Mouse (Mus musculus): ENCODE data around the gene Clca3b. TPM values are rescaled to one million over a fixed set of nuclear protein-coding genes. Genes with fewer than 3 reads are reported as not detected.
"Not testable (repeated sequence)": the region's sequence is repeated elsewhere in the genome, so short reads cannot be mapped to it uniquely, and the experiment has no call there.

Clca3b gene
- total RNA-seq, 1 experiment: 0.85 TPM

- in situ Hi-C loops (cut with MboI; ENCODE audit: low sequenced_read_pairs in 2 of 2, unreplicated experiment in 2 of 2): loop anchor here in 1 of 2 experiments (10.0 to 25.0 kb wide), 2 partner anchors 204 to 317 kb away; no protein-coding TSS in a partner anchor
- no peak overlapping the region for H3K9ac ChIP-seq (ENCODE audit: insufficient read depth, low read depth, low read length, poor library complexity, severe bottlenecking)
- H3K4me3 ChIP-seq (ENCODE audit: insufficient read depth in 1 of 2, low read depth in 1 of 2, low read length in 2 of 2, poor library complexity in 1 of 2, severe bottlenecking in 1 of 2): no peak overlapping the region
- no peak for DNase-seq (ENCODE audit: low read depth, low spot score)
- no peaks in the 10 kb centered on the region; the same call in 1 of the 2 replicates for H3K36me3 ChIP-seq (ENCODE audit: control insufficient read depth, insufficient read depth, low read length, poor library complexity, severe bottlenecking)
- H3K27ac ChIP-seq (ENCODE audit: insufficient read depth, low read depth, low read length, poor library complexity, severe bottlenecking): no peak overlapping the region
- H3K4me1 ChIP-seq (ENCODE audit: control insufficient read depth in 2 of 2, insufficient read depth in 2 of 2, low read length in 2 of 2, poor library complexity in 1 of 2): no peaks in the 10 kb centered on the region
- TF ChIP-seq HCFC1 (IDR thresholded peaks at IDR 0.05; ENCODE audit: borderline replicate concordance, insufficient read depth, low read length) (no peak), CHD2 (IDR thresholded peaks at IDR 0.05; ENCODE audit: low read depth, low read length) (no peak), ZNF384 (IDR thresholded peaks at IDR 0.05; ENCODE audit: low read depth, low read length) (no peak), MAFK (IDR thresholded peaks at IDR 0.05; ENCODE audit: insufficient read depth, low read depth, low read length) (no peak), ZC3H11A (IDR thresholded peaks at IDR 0.05; ENCODE audit: borderline replicate concordance, low read depth, low read length) (no peak)
- no peaks in the 10 kb centered on the region for H3K9me3 ChIP-seq (ENCODE audit: control insufficient read depth, insufficient read depth, low read depth, low read length)
These were observed 28.5 kb downstream of the Clca3b start for GRCm38 (mm10) chr3:144820632-144821031.

- in situ Hi-C loops (cut with MboI; ENCODE audit: low sequenced_read_pairs in 2 of 2, unreplicated experiment in 2 of 2): loop anchor here in 1 of 2 experiments (25.0 kb wide), 1 partner anchor 318 kb away; no protein-coding TSS in a partner anchor
- H3K27ac ChIP-seq (ENCODE audit: insufficient read depth, low read depth, low read length, poor library complexity, severe bottlenecking); DNase-seq (ENCODE audit: low read depth, low spot score); H3K36me3 ChIP-seq (ENCODE audit: control insufficient read depth, insufficient read depth, low read length, poor library complexity, severe bottlenecking); H3K4me1 ChIP-seq (ENCODE audit: control insufficient read depth in 2 of 2, insufficient read depth in 2 of 2, low read length in 2 of 2, poor library complexity in 1 of 2); H3K4me3 ChIP-seq (ENCODE audit: insufficient read depth in 1 of 2, low read depth in 1 of 2, low read length in 2 of 2, poor library complexity in 1 of 2, severe bottlenecking in 1 of 2); H3K9ac ChIP-seq (ENCODE audit: insufficient read depth, low read depth, low read length, poor library complexity, severe bottlenecking); H3K9me3 ChIP-seq (ENCODE audit: control insufficient read depth, insufficient read depth, low read depth, low read length): not testable (repeated sequence)
These were observed 29.9 kb downstream of the Clca3b start, which contains the start of gene Clca3a2 for GRCm38 (mm10) chr3:144819219-144819618. Clca3a2 (minus strand) TSS chr3:144819494.

- H3K36me3 ChIP-seq (ENCODE audit: control insufficient read depth, insufficient read depth, low read length, poor library complexity, severe bottlenecking): not testable (repeated sequence)
These were observed 35.8 kb downstream of the Clca3b start for GRCm38 (mm10) chr3:144813336-144813735.

GRCm38 (mm10) chr3:144811821-144812220, 37.3 kb downstream of the Clca3b start:
- no peak for DNase-seq (ENCODE audit: low read depth, low spot score)
- Histone ChIP-seq H3K4me3 (ENCODE audit: insufficient read depth in 1 of 2, low read depth in 1 of 2, low read length in 2 of 2, poor library complexity in 1 of 2, severe bottlenecking in 1 of 2) (no peak overlapping the region), H3K9me3 (ENCODE audit: control insufficient read depth, insufficient read depth, low read depth, low read length) (no peaks in the 10 kb centered on the region), H3K9ac (ENCODE audit: insufficient read depth, low read depth, low read length, poor library complexity, severe bottlenecking) (no peak overlapping the region), H3K27ac (ENCODE audit: insufficient read depth, low read depth, low read length, poor library complexity, severe bottlenecking) (no peak overlapping the region), H3K36me3 (ENCODE audit: control insufficient read depth, insufficient read depth, low read length, poor library complexity, severe bottlenecking) (no peaks in the 10 kb centered on the region), H3K4me1 (ENCODE audit: control insufficient read depth in 2 of 2, insufficient read depth in 2 of 2, low read length in 2 of 2, poor library complexity in 1 of 2) (no peaks in the 10 kb centered on the region)
- no peak for TF ChIP-seq MAFK (IDR thresholded peaks at IDR 0.05; ENCODE audit: insufficient read depth, low read depth, low read length)
- TF ChIP-seq ZNF384 (IDR thresholded peaks at IDR 0.05; ENCODE audit: low read depth, low read length): no peak
- in situ Hi-C loops (cut with MboI; ENCODE audit: low sequenced_read_pairs in 2 of 2, unreplicated experiment in 2 of 2): loop anchor here in 1 of 2 experiments (25.0 kb wide), 1 partner anchor 325 kb away; no protein-coding TSS in a partner anchor

More at GRCm38 (mm10) chr3:144813336-144813735, 35.8 kb downstream of the Clca3b start:
- in situ Hi-C loops (cut with MboI; ENCODE audit: low sequenced_read_pairs in 2 of 2, unreplicated experiment in 2 of 2): loop anchor here in 1 of 2 experiments (25.0 kb wide), 1 partner anchor 324 kb away; no protein-coding TSS in a partner anchor
- H3K9ac ChIP-seq (ENCODE audit: insufficient read depth, low read depth, low read length, poor library complexity, severe bottlenecking); H3K4me1 ChIP-seq (ENCODE audit: control insufficient read depth in 2 of 2, insufficient read depth in 2 of 2, low read length in 2 of 2, poor library complexity in 1 of 2); H3K27ac ChIP-seq (ENCODE audit: insufficient read depth, low read depth, low read length, poor library complexity, severe bottlenecking); H3K4me3 ChIP-seq (ENCODE audit: insufficient read depth in 1 of 2, low read depth in 1 of 2, low read length in 2 of 2, poor library complexity in 1 of 2, severe bottlenecking in 1 of 2); H3K9me3 ChIP-seq (ENCODE audit: control insufficient read depth, insufficient read depth, low read depth, low read length); DNase-seq (ENCODE audit: low read depth, low spot score): not testable (repeated sequence)

- H3K27ac ChIP-seq (ENCODE audit: insufficient read depth, low read depth, low read length, poor library complexity, severe bottlenecking); H3K36me3 ChIP-seq (ENCODE audit: control insufficient read depth, insufficient read depth, low read length, poor library complexity, severe bottlenecking); DNase-seq (ENCODE audit: low read depth, low spot score); H3K4me1 ChIP-seq (ENCODE audit: control insufficient read depth in 2 of 2, insufficient read depth in 2 of 2, low read length in 2 of 2, poor library complexity in 1 of 2); H3K9me3 ChIP-seq (ENCODE audit: control insufficient read depth, insufficient read depth, low read depth, low read length); H3K4me3 ChIP-seq (ENCODE audit: insufficient read depth in 1 of 2, low read depth in 1 of 2, low read length in 2 of 2, poor library complexity in 1 of 2, severe bottlenecking in 1 of 2); H3K9ac ChIP-seq (ENCODE audit: insufficient read depth, low read depth, low read length, poor library complexity, severe bottlenecking): not testable (repeated sequence)
- in situ Hi-C loops (cut with MboI; ENCODE audit: low sequenced_read_pairs in 2 of 2, unreplicated experiment in 2 of 2): loop anchor here in 1 of 2 experiments (25.0 kb wide), 1 partner anchor 329 kb away; no protein-coding TSS in a partner anchor
These were observed 40.8 kb downstream of the Clca3b start for GRCm38 (mm10) chr3:144808153-144808925.

- H3K4me1 ChIP-seq (ENCODE audit: control insufficient read depth in 2 of 2, insufficient read depth in 2 of 2, low read length in 2 of 2, poor library complexity in 1 of 2); H3K9me3 ChIP-seq (ENCODE audit: control insufficient read depth, insufficient read depth, low read depth, low read length); H3K36me3 ChIP-seq (ENCODE audit: control insufficient read depth, insufficient read depth, low read length, poor library complexity, severe bottlenecking); DNase-seq (ENCODE audit: low read depth, low spot score); H3K27ac ChIP-seq (ENCODE audit: insufficient read depth, low read depth, low read length, poor library complexity, severe bottlenecking); H3K9ac ChIP-seq (ENCODE audit: insufficient read depth, low read depth, low read length, poor library complexity, severe bottlenecking); H3K4me3 ChIP-seq (ENCODE audit: insufficient read depth in 1 of 2, low read depth in 1 of 2, low read length in 2 of 2, poor library complexity in 1 of 2, severe bottlenecking in 1 of 2): not testable (repeated sequence)
- in situ Hi-C loops (cut with MboI; ENCODE audit: low sequenced_read_pairs in 2 of 2, unreplicated experiment in 2 of 2): loop anchor here in 1 of 2 experiments (25.0 kb wide), 1 partner anchor 331 kb away; no protein-coding TSS in a partner anchor
These were observed 42.5 kb downstream of the Clca3b start for GRCm38 (mm10) chr3:144806626-144807025.

Measured in ES-E14 (cell line).